Mouse (Mus musculus) heart, embryonic 13.5 days (tissue): Measurements from ENCODE around the gene Krtap5-4. TPM values are rescaled to one million over a fixed set of nuclear protein-coding genes. Genes with fewer than 3 reads are reported as not detected.
A peak's percentile ranks its signal among the peaks of the same experiment; 100 is the strongest.

Source experiments
- ATAC-seq: fragments of 200-750 bp; cut with Nextera tagmentation; 2 replicates; pipeline ENCODE4 v1.8.0; 2017; ENCODE audit warnings: moderate TSS enrichment; ENCODE audit not compliant: insufficient number of reproducible peaks, low FRiP score, low TSS enrichment; ENCODE audit errors: extremely low read depth
- H3K27ac ChIP-seq: fragments of 300-500 bp; sonication (generic); replicated peaks from 2 replicates; pipeline ENCODE4 v1.5.1; 2015; ENCODE audit warnings: moderate library complexity, mild to moderate bottlenecking, inconsistent platforms
- H3K27me3 ChIP-seq: fragments of 300-500 bp; sonication (generic); replicated peaks from 2 replicates; pipeline ENCODE4 v1.6.1; 2015; ENCODE audit warnings: mild to moderate bottlenecking, inconsistent platforms
- H3K36me3 ChIP-seq: fragments of 300-500 bp; sonication (generic); 2 replicates; pipeline ENCODE4 v1.6.1; 2015; ENCODE audit warnings: mild to moderate bottlenecking, inconsistent platforms
- H3K4me1 ChIP-seq: fragments of 300-500 bp; sonication (generic); 2 replicates; pipeline ENCODE4 v1.6.1; 2015; ENCODE audit warnings: inconsistent platforms
- H3K4me2 ChIP-seq: fragments of 300-500 bp; sonication (generic); 2 replicates; pipeline ENCODE4 v1.6.1; 2015; ENCODE audit warnings: inconsistent platforms, mild to moderate bottlenecking, moderate library complexity
- H3K4me3 ChIP-seq: fragments of 300-500 bp; sonication (generic); 2 replicates; pipeline ENCODE4 v1.5.1; 2015; ENCODE audit warnings: moderate library complexity, mild to moderate bottlenecking, inconsistent platforms
- H3K9ac ChIP-seq: fragments of 300-500 bp; sonication (generic); 2 replicates; pipeline ENCODE4 v1.6.1; 2015; ENCODE audit warnings: inconsistent platforms, mild to moderate bottlenecking, moderate library complexity
- H3K9me3 ChIP-seq: fragments of 300-500 bp; sonication (generic); 2 replicates; pipeline ENCODE4 v1.6.1; 2016; ENCODE audit warnings: inconsistent platforms
- WGBS: fragments of 180-500 bp; shearing (Covaris S2); methylation state at CpG from one replicate; pipeline ENCODE4 v1.1.7; 2015; ENCODE audit warnings: mixed read lengths; 5-methylcytosine and 5-hydroxymethylcytosine counted together
- polyA plus RNA-seq: library from polyadenylated mRNA; unstranded; fragments of >200 nt; fragmentation: Nextera tagmentation; extraction: Ambion mirVana; gene quantifications from 2 replicates; pipeline ENCODE4 v1.2.1, GENCODE M21; 2015

Krtap5-4 gene
- polyA plus RNA-seq, 1 experiment from 2014 or later = not detected

GRCm38 (mm10) chr7:142341564-142342246, 38.4 kb downstream of the Krtap5-4 start:
- H3K9ac ChIP-seq = 0 out of 2 replicates have a peak overlapping the region, but pooled peaks have one; percentile 19
- WGBS = 53% methylated on average over 10 of the region's 10 CpGs
- no peak overlapping the region for H3K4me3 ChIP-seq
- H3K4me1 ChIP-seq = peaks cover 23% of the 10 kb centered on the region
- no peak overlapping the region for H3K4me2 ChIP-seq
- no peaks in the 10 kb centered on the region for H3K9me3 ChIP-seq
- ATAC-seq = no peak
- H3K27me3 ChIP-seq = no peaks in the 10 kb centered on the region
- no peaks in the 10 kb centered on the region for H3K36me3 ChIP-seq
- peak overlapping the region; percentile 53 for H3K27ac ChIP-seq

- 71% methylated on average over 3 of the region's 3 CpGs for WGBS
- H3K4me2 ChIP-seq = no peak overlapping the region
- H3K9me3 ChIP-seq = no peaks in the 10 kb centered on the region
- H3K4me1 ChIP-seq = peaks cover 23% of the 10 kb centered on the region
- no peak for ATAC-seq
- no peak overlapping the region for H3K4me3 ChIP-seq
- no peaks in the 10 kb centered on the region for H3K36me3 ChIP-seq
- H3K27me3 ChIP-seq = no peaks in the 10 kb centered on the region
- no peak overlapping the region for H3K9ac ChIP-seq
- H3K27ac ChIP-seq = peak overlapping the region; percentile 53; the same call in 1 of the 2 replicates
Observed at GRCm38 (mm10) chr7:142342247-142342640, 38.9 kb downstream of the Krtap5-4 start.

GRCm38 (mm10) chr7:142347542-142347941, 44.2 kb downstream of the Krtap5-4 start:
- Histone ChIP-seq H3K4me3 (no peak overlapping the region), H3K27ac (no peak overlapping the region), H3K4me1 (0 out of 2 replicates have a peak, but pooled peaks cover 4% of the 10 kb centered on the region), H3K4me2 (no peak overlapping the region), H3K36me3 (no peaks in the 10 kb centered on the region), H3K27me3 (no peaks in the 10 kb centered on the region), H3K9ac (no peak overlapping the region), H3K9me3 (no peaks in the 10 kb centered on the region)
- WGBS = 61% methylated on average over 4 of the region's 4 CpGs
- no peak for ATAC-seq

GRCm38 (mm10) chr7:142349308-142349961, 46.1 kb downstream of the Krtap5-4 start:
- no peaks in the 10 kb centered on the region for H3K36me3 ChIP-seq
- no peak overlapping the region for H3K27ac ChIP-seq
- no peak overlapping the region for H3K9ac ChIP-seq
- WGBS = 36% methylated on average over 9 of the region's 9 CpGs
- H3K27me3 ChIP-seq = no peaks in the 10 kb centered on the region
- peaks cover 12% of the 10 kb centered on the region for H3K4me1 ChIP-seq
- no peak overlapping the region for H3K4me2 ChIP-seq
- no peak overlapping the region for H3K4me3 ChIP-seq
- no peak for ATAC-seq
- no peaks in the 10 kb centered on the region for H3K9me3 ChIP-seq

GRCm38 (mm10) chr7:142351569-142351968, 48.2 kb downstream of the Krtap5-4 start:
- no peak overlapping the region for H3K4me2 ChIP-seq

GRCm38 (mm10) chr7:142353854-142354253, 50.5 kb downstream of the Krtap5-4 start:
- H3K4me2 ChIP-seq = no peak overlapping the region
- 49% methylated on average over 5 of the region's 5 CpGs for WGBS
- no peaks in the 10 kb centered on the region for H3K36me3 ChIP-seq
- no peak overlapping the region for H3K4me3 ChIP-seq
- H3K27me3 ChIP-seq = no peaks in the 10 kb centered on the region
- no peak overlapping the region for H3K27ac ChIP-seq
- H3K9me3 ChIP-seq = no peaks in the 10 kb centered on the region
- no peak for ATAC-seq
- H3K4me1 ChIP-seq = peaks cover 21% of the 10 kb centered on the region
- no peak overlapping the region for H3K9ac ChIP-seq

More at GRCm38 (mm10) chr7:142351569-142351968, 48.2 kb downstream of the Krtap5-4 start:
- Histone ChIP-seq H3K9ac (no peak overlapping the region), H3K27ac (no peak overlapping the region), H3K27me3 (no peaks in the 10 kb centered on the region), H3K36me3 (no peaks in the 10 kb centered on the region), H3K4me1 (peaks cover 21% of the 10 kb centered on the region), H3K4me3 (no peak overlapping the region), H3K9me3 (no peaks in the 10 kb centered on the region)
- no peak for ATAC-seq
- 67% methylated on average over 5 of the region's 5 CpGs for WGBS

Other genes starting within 250 kb of the Krtap5-4 start
- gene Mob2, start 242.5 kb upstream of the Krtap5-4 start, polyA plus RNA-seq = 42.8 and 48.4 TPM in 2 replicates
- 11.4 and 13.6 TPM in 2 replicates for gene Dusp8, start 207.7 kb upstream of the Krtap5-4 start, polyA plus RNA-seq
- not detected in 2 replicates for gene Gm45618, start 182.8 kb upstream of the Krtap5-4 start, polyA plus RNA-seq
- gene Gm39115, start 167.5 kb upstream of the Krtap5-4 start, polyA plus RNA-seq = not detected in 2 replicates
- gene Gm45337, start 158.9 kb upstream of the Krtap5-4 start, polyA plus RNA-seq = not detected in 2 replicates
- gene Gm29735, start 146.4 kb upstream of the Krtap5-4 start, polyA plus RNA-seq = not detected in 2 replicates
- gene Gm4553, start 137.8 kb upstream of the Krtap5-4 start, polyA plus RNA-seq = not detected in 2 replicates
- not detected in 2 replicates for gene Krtap5-2, start 127.5 kb upstream of the Krtap5-4 start, polyA plus RNA-seq
- not detected in 2 replicates for gene Gm10153, start 113.2 kb upstream of the Krtap5-4 start, polyA plus RNA-seq
- not detected in 2 replicates for gene Krtap5-3, start 102.2 kb upstream of the Krtap5-4 start, polyA plus RNA-seq
- not detected in 2 replicates for gene Gm7579, start 91.7 kb upstream of the Krtap5-4 start, polyA plus RNA-seq
- gene Krtap5-5, start 73.6 kb upstream of the Krtap5-4 start, polyA plus RNA-seq = not detected in 2 replicates
- gene Gm40460, start 62.5 kb upstream of the Krtap5-4 start, polyA plus RNA-seq = not detected in 2 replicates
- not detected in 2 replicates for gene Gm2431, start 45.2 kb upstream of the Krtap5-4 start, polyA plus RNA-seq
- not detected in 2 replicates for gene Gm4559, start 29.2 kb upstream of the Krtap5-4 start, polyA plus RNA-seq
- not detected in 2 replicates for gene Krtap5-1, start 6.4 kb upstream of the Krtap5-4 start, polyA plus RNA-seq
- 6.5 and 7.5 TPM in 2 replicates for gene Ifitm10, start 70.2 kb downstream of the Krtap5-4 start, polyA plus RNA-seq
- gene Gm49369, start 79.1 kb downstream of the Krtap5-4 start, polyA plus RNA-seq = 2.3 TPM in 1 of 2 replicates, not detected in the other
- 443 and 485 TPM in 2 replicates for gene Ctsd, start 84.5 kb downstream of the Krtap5-4 start, polyA plus RNA-seq
- 0.19 and 0.41 TPM in 2 replicates for gene Syt8, start 131.3 kb downstream of the Krtap5-4 start, polyA plus RNA-seq
- 34.8 and 41.9 TPM in 2 replicates for gene Tnni2, start 138.3 kb downstream of the Krtap5-4 start, polyA plus RNA-seq
- gene Lsp1, start 157.3 kb downstream of the Krtap5-4 start, polyA plus RNA-seq = 51.0 and 54.6 TPM in 2 replicates
- 4.0 and 5.4 TPM in 2 replicates for gene Tnnt3, start 195.3 kb downstream of the Krtap5-4 start, polyA plus RNA-seq
- 15.6 and 17.7 TPM in 2 replicates for gene Mrpl23, start 229.1 kb downstream of the Krtap5-4 start, polyA plus RNA-seq